Mouse (Mus musculus) liver, embryonic 16.5 days (tissue): Measurements from ENCODE around the gene Ppp1r3g. TPM values are rescaled to one million over a fixed set of nuclear protein-coding genes. Genes with fewer than 3 reads are reported as not detected.
A peak's percentile ranks its signal among the peaks of the same experiment; 100 is the strongest.

Experiments used
- ATAC-seq: fragments of 200-750 bp; cut with Nextera tagmentation; 2 replicates; pipeline ENCODE4 v1.8.0; 2017; ENCODE audit warnings: low read depth, mild to moderate bottlenecking, moderate number of reproducible peaks, moderate library complexity
- H3K27ac ChIP-seq: fragments of 300-500 bp; sonication (generic); 2 replicates; pipeline ENCODE4 v1.5.1; 2014; ENCODE audit warnings: mild to moderate bottlenecking, low read length
- H3K27me3 ChIP-seq: fragments of 300-500 bp; sonication (generic); 2 replicates; pipeline ENCODE4 v1.6.1; 2014; ENCODE audit warnings: low read depth, low read length, mixed read lengths; ENCODE audit not compliant: control insufficient read depth, insufficient read depth
- H3K36me3 ChIP-seq: fragments of 300-500 bp; sonication (generic); 2 replicates; pipeline ENCODE4 v1.6.1; 2014; ENCODE audit warnings: mild to moderate bottlenecking; ENCODE audit not compliant: control insufficient read depth, insufficient read depth
- H3K4me1 ChIP-seq: fragments of 300-500 bp; sonication (generic); 2 replicates; pipeline ENCODE4 v1.6.1; 2014; ENCODE audit warnings: low read depth, low read length, mixed read lengths; ENCODE audit not compliant: control insufficient read depth
- H3K4me2 ChIP-seq: fragments of 300-500 bp; sonication (generic); 2 replicates; pipeline ENCODE4 v1.6.1; 2014; ENCODE audit warnings: low read depth, low read length, mixed read lengths
- H3K4me3 ChIP-seq: fragments of 300-500 bp; sonication (generic); 2 replicates; pipeline ENCODE4 v1.5.1; 2014; ENCODE audit warnings: low read depth, mild to moderate bottlenecking, low read length
- H3K9ac ChIP-seq: fragments of 300-500 bp; sonication (generic); 2 replicates; pipeline ENCODE4 v1.6.1; 2014; ENCODE audit warnings: low read depth, low read length
- H3K9me3 ChIP-seq: fragments of 300-500 bp; sonication (generic); replicated peaks from 2 replicates; pipeline ENCODE4 v1.6.1; 2016; ENCODE audit warnings: low read length; ENCODE audit not compliant: control insufficient read depth
- WGBS: fragments of 180-500 bp; shearing (Covaris S2); extraction: QIAGEN DNeasy Blood & Tissue Kit; methylation state at CpG from one replicate; pipeline ENCODE4 v1.1.7; 2014; ENCODE audit not compliant: insufficient replicate concordance; 5-methylcytosine and 5-hydroxymethylcytosine counted together
- polyA plus RNA-seq: library from polyadenylated mRNA; unstranded; fragments of >200 nt; fragmentation: Nextera tagmentation; extraction: Ambion mirVana; gene quantifications from 2 replicates; pipeline ENCODE4 v1.2.1, GENCODE M21; 2015

Ppp1r3g gene
- polyA plus RNA-seq, 1 experiment from 2014 or later = 3.0 TPM

DNA sequence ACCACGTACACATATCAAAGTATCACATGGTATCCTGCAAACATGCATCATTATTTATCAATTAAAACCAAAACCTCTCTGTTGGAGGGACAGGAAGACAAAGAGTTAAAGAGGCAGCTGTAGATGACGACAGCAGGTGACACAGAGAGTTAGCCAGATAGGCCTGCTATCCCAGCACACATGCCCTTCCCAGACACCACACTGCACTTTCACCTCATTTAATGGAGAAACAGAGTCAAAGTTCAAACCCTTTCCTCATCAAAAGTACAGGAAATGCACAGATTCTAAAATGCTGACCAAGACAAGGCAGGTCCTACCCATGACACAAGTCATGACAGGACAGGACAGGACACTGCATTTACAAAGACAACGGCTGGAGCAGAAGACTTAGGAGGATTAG lies 57.0 kb downstream of the Ppp1r3g start:
- peak; percentile 70 for ATAC-seq
- Histone ChIP-seq H3K27ac (no peak overlapping the region), H3K4me3 (no peak overlapping the region), H3K9ac (no peak overlapping the region), H3K36me3 (no peaks in the 10 kb centered on the region), H3K27me3 (no peaks in the 10 kb centered on the region), H3K4me1 (peaks cover 6% of the 10 kb centered on the region; the same call in 1 of the 2 replicates), H3K4me2 (no peak overlapping the region), H3K9me3 (no peaks in the 10 kb centered on the region)
- WGBS = 49% methylated on average over 3 of the region's 3 CpGs

DNA sequence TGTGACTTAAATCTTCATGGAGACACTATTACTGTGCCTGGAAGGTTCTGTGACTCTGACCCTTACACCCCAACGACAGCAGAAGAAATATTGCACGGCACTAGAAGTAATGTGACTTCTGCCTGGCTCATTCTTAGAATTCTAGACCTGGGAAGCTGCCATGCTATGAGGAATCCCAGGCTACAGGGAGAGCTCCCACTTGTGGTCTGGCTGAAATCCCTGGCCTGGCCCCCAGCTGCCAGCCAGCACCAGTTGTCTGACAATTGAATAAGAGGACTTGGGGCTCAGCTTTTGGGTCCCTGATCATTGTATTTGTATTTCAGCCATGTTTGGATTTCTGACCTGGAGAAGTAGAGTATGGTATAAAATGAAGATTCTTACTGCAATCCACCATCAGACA lies 59.4 kb downstream of the Ppp1r3g start:
- Histone ChIP-seq H3K27me3 (no peaks in the 10 kb centered on the region), H3K36me3 (no peaks in the 10 kb centered on the region), H3K4me1 (peaks cover 6% of the 10 kb centered on the region; the same call in 1 of the 2 replicates), H3K4me3 (no peak overlapping the region), H3K27ac (no peak overlapping the region), H3K9ac (no peak overlapping the region), H3K4me2 (no peak overlapping the region), H3K9me3 (no peaks in the 10 kb centered on the region)
- 73% methylated on average over 2 of the region's 2 CpGs for WGBS
- no peak for ATAC-seq

DNA sequence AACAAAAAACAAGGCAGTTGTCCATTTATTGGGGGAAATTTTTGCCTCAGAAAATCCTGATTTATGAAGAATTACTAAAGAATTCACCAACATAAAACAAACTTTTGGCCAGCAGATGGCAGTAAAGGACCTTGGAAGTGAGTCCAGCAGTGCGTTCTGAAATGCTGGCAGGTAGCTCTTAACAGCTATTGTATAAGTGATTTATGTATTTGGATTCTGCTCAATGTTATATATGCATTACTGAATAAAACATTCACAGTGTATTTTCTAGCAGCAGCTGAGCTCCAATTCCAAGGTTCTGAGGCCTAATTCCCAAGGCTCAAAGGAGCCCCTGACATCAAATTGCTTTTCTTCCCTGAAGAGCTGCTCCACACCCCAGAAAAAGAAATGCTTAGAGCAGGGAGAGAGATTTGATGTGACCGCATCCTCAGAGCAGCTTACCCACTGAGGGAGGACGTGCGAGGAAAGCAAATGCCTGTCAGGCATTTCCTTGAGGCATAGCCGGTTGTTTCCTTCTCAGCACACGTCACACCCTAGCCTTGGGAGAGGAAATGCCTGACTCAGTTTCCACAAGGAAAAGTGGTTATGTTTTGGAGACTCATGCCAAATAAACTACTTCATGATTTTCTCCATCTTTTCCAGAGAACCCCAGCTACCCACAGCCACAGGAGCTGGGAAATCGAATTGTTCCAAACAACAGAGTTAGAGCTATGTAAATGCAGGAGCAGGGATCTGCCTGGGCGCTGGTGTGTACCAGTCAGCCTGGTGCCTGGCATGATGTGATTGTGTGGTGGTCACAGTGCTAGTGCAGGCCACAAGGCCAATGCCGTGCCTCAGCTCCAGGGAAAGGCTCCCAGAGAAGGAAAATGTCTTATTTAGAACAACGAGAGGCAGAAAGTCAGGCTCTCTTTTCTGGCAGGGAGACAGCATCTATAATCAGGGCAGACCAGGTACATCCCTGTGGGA lies 61.0 kb downstream of the Ppp1r3g start:
- Histone ChIP-seq H3K4me2 (no peak overlapping the region), H3K9ac (no peak overlapping the region), H3K27me3 (no peaks in the 10 kb centered on the region), H3K4me1 (peaks cover 6% of the 10 kb centered on the region; the same call in 1 of the 2 replicates), H3K27ac (no peak overlapping the region), H3K9me3 (no peaks in the 10 kb centered on the region), H3K4me3 (no peak overlapping the region), H3K36me3 (no peaks in the 10 kb centered on the region)
- no peak for ATAC-seq
- 62% methylated on average over 10 of the region's 10 CpGs for WGBS

Other genes starting within 250 kb of the Ppp1r3g start
- 5.8 TPM in 2 replicates for gene Rpp40, start 52.5 kb upstream of the Ppp1r3g start, polyA plus RNA-seq
- gene Fars2, start 158.6 kb downstream of the Ppp1r3g start, polyA plus RNA-seq = 26.0 and 26.8 TPM in 2 replicates
- 16.9 and 17.1 TPM in 2 replicates for gene Lyrm4, start 158.7 kb downstream of the Ppp1r3g start, polyA plus RNA-seq